Mouse (Mus musculus) left cerebral cortex, postnatal 10 days (tissue): ENCODE results near the gene Ms4a4d. TPM values are rescaled to one million over a fixed set of nuclear protein-coding genes. Genes with fewer than 3 reads are reported as not detected.
"Not testable (repeated sequence)": the region's sequence is repeated elsewhere in the genome, so short reads cannot be mapped to it uniquely, and the experiment has no call there.

ENCODE experiments used
- DNase-seq, 2 experiments: peaks; one replicate each; pipeline ENCODE4 v3.0.0; 2021 to 2022; ENCODE audit warnings: low spot score in 2 of 2, mixed read lengths in 1 of 2; ENCODE audit errors: extremely low spot score in 1 of 2
- intact Hi-C: fragments of 180-260 bp; cut with DNase I; formaldehyde crosslinking; loops from one replicate; pipeline ENCODE4 v1.15.1; 2025
- total RNA-seq, 2 experiments: library from RNA; stranded (reverse); gene quantifications; 2 replicates each; pipeline ENCODE4 v1.2.3; 2021

Gene Ms4a4d
- total RNA-seq = not detected

DNA sequence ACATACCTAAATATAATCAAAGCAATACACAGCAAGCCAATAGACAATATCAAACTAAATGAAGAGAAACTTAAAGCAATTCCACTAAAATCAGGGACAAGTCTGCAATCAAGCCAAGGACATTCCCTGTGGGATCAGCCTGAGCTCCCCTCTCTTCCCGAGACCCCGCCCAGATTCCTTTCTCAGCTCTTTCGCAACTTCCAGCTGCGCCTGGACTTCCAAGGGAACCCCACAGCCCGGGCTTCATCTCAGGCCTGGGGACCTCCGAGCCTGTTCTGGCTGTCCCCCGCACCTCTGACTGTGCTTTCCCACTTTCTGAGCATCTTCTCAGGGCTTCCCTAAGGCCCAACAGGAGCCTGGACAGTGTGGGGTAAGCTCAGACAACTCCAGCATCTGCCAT is at the start of gene Ms4a4d:
Gene Ms4a4d (plus strand): TSS at position 209 of the 400 bp plus-strand sequence.
- DNase-seq = no peak
- intact Hi-C loops = no loop called here

DNA sequence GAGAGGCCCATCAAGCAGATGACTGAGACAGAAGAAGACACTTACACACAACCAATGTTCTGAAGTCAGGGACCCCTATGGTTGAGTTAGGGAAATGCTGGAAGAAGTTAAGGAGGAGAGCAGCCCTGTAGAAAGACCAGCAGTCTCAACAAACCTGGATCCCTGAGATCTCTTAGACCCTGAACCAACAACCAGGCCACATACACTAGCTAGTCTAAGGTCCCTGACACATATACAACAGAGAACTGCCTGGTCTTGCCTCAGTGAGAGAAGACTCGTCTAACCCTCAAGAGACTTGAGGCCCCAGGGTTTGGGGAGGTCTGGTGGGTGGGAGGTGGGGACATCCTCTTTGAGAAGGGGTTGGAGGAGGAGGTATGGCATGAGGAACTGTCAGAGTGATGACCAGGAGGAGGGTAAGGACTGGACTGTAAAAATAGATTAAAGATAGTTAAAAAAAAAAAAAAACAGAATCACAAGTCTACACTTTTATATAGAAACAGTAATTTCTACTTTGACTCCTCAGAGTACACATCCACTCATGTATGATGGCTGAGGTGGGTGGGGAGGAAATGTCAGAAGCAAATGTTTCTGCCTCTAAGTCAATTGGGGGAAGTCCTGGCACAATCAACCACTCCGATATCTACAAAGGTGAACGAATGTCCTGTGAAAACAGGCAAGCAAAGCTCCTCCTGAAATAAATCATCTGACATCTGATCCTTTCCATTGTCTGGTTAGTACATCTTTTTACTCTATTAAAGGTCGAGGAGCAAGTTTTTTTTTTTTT is 45.0 kb upstream of the Ms4a4d start:
- intact Hi-C loops = no loop called here
- DNase-seq = no peak

DNA sequence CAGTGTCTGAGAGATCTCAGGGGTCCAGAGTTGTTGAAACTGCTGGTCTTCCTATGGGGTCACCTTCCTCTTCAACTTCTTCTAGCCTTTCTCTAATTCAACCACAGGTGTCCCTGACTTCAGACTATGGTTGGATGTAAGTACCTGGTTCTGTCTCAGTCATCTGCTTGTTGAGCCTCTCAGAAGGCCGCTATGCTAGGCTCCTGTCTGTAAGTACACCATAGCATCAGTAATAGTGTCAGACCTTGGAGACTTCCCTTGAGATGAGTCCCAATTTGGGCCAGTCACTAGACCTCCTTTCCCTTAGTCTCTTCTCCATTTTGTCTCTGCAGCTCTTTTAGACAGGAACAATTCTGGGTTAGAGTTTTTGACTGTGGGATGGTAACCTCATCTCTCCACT is 43.9 kb upstream of the Ms4a4d start:
- intact Hi-C loops = no loop called here
- DNase-seq = no peak

DNA sequence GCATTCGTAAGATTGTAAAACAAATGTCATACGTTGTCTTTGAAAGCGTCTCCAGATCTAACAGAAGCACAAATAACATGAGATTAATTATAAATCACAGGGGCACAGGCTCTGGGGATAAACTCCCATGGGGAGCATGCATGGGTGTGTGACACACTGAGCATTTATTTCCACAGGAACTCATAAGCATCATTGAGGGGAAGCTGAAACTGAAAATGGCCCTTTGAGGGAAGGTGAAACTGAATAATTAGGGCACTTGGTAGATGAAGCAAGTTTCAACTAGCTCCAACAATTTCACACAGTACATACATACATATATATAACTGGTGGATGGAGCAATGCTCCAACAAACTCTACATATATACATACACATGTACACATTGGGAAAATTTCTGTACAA is 42.1 kb upstream of the Ms4a4d start:
- DNase-seq = no peak
- intact Hi-C loops = no loop called here

DNA sequence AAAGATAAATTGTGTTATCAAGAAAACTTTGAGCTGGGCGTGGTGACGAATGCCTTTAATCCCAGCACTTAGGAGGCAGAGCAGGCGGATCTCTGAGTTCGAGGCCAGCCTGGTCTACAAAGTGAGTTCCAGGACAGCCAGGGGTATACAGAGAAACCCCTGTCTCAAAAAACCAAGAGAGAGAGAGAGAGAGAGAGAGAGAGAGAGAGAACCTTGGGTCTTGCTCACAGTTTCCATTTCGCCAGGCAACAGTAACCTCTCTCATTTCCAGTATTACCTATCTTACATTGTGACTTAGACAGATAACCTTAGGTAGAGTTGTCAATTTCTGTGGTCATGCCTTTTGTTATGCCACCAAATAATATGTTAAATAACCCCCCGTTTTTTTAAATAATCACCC is 40.2 kb upstream of the Ms4a4d start:
- intact Hi-C loops = no loop called here
- no peak for DNase-seq

DNA sequence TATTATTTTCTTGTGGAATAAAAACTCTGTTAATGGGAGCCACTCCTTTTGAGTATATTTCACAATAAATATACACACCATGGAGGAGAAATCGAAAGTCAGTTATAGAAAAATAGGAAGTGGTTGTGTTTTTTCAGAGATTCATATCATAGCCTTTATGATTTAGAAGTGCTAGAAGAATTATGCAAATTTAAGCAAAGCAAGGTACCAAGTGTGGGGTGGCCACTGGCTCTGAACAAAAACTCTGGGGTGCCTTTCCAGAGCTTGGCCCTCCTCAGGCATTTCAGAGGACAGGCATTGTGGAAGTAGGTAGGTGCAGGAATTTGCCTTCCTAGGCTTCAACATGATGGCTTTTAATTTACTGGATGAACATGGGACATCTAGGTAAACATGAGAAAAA is 39.3 kb upstream of the Ms4a4d start:
- intact Hi-C loops, DNase-seq: not testable (repeated sequence)

DNA sequence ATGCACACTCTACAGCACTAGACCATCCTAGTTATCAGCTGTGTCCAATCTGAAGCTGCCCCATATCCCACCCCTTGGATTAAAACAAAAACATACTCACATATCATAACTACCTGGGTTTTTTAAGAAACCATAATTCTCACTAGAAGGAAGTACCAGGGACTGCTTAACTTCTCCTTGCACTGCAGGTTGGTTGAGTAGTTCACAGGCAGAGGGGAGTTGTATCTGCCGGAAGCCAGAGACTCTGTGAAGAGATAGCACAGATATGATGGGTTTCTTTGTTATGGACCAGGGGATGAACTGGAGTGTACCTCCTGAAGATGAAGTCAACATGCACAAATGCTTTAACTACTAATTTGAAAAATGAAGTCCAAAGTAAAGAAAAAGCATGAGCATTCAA is 35.8 kb upstream of the Ms4a4d start:
- intact Hi-C loops = no loop called here
- no peak for DNase-seq

DNA sequence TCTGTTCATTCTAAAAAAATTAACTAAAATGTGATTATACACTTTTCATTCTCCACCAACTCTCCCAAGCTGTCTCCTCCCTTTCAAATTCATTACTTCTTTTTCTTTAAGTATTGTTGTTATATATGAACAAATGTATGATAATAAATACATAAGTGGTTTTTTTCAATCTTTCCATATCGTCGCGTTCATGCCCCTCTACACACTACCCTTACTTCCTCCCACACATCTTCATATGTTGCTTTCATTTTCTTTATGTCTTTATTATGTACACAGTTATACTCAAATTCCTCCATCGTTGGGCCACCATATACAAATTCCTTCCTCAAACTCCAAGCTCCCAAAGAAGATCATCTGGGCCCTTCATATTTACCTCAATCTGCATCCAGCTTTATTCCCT is 35.3 kb upstream of the Ms4a4d start:
- intact Hi-C loops = no loop called here
- no peak for DNase-seq

DNA sequence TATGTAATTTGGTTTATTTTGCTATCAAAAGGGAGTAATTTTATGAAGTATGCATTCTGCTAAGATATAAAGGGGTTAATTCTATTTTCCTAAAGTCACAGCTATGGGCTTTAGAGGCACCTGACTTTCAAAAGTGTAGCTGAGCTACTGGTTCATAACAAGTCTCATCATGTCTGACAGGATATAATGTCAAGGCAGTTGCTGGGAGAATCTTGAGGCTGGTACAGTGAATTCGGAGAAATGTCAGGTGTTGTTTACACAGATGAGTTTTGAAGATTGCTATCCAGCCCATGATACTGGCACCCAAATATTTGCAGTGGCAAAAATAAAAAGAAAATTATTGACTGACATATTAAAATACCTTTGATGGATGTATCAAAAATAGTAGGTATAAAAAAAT is 31.7 kb upstream of the Ms4a4d start:
- intact Hi-C loops = no loop called here
- no peak for DNase-seq

DNA sequence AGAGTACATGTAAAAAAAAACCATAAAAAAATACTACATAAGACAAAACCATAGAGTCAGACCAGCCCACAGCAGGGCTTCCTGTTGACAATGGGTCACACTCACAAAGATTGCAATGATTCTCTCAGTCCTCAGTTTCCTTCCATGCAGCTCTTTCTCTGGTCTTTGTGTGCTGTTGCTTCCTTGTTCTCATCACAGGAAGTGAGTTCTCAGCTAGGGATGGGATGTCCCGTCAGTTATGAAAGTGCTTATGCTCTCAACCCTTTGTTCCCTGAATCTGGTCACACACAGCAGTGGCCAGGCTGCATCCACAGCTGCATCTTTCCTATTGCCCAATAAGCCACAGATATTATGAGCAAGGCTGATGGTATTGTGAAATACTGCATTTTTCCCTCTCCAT is 23.1 kb upstream of the Ms4a4d start:
- no peak for DNase-seq
- intact Hi-C loops = no loop called here

DNA sequence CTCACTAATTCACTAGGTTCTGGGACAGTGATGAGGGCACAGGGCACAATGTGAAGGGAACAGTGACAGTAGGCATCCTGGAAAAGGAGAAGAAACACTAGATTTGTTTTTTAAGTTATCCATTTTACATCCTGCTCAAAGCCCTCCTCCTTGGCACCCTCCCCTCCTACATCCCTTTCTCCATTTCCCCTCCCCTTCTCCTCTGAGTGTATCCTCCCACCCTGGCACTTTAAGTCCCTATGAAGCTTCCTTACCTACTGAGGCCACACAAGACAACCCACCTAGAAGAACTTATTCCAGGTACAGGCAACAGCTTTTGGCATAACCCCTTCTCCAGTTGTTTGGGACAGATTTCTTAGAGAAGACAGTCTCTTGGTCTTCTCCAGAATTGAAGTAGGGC is 20.4 kb upstream of the Ms4a4d start, which contains the start of gene Ms4a6b:
Gene Ms4a6b (plus strand): TSS at position 267 of the 400 bp plus-strand sequence.
- DNase-seq = no peak
- intact Hi-C loops = no loop called here

DNA sequence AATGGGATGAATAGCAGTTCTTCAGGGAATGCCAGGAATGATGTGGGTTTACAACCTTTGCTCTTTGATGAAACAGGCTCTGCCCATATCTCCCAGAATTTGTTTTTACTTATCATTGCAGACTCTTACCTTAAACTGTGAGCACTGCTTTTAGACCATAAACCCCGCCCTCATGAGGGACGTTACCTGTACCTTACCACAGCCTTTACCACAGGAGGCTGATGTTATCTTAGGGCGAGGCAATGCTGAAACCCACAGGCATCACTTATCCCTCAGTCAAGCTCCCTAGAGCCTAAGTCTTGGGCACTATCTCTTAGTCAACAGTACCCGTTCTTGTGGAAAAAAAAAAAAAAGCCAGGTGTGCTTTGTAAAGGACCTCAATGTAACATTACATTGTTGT is 19.8 kb upstream of the Ms4a4d start:
- intact Hi-C loops = no loop called here
- DNase-seq = no peak

DNA sequence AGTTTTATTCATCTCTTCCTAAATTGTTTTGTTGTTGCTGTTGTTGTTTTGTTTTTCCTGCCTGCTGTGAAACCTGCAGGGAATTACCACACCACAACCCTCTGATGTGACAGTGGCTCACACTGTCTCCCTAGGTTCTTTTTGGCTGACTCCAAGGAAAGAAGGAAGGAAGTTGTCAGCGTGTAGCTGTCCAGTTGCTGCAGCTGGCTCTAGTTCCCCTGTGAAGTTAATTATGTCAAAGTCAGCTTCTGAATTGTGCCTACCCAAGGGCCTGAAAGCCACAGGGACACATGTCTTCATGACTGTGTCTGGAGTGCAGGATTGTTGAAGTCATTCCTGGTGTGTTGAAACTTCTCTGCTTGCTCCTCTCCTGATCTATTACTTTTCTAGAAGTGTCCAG is 19.2 kb upstream of the Ms4a4d start:
- intact Hi-C loops, DNase-seq: not testable (repeated sequence)

DNA sequence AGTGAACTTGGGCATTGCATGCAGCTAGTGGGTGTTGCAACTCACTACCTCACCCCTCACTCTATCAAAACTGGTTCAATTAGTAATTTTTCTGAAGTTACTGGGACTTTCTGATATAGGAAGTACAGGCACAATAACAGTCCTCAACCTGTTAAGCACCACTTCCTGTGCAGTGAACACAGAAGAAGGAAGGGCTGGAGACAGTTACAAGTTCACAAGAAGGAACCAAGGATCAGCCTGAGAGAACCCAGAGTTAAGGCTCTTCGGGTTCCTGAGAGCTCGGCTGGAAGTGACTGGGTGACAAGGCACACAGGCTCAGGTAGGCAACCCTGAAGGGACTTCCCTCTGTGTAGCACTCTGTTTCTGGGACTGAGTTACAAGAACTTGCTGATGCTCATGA is 18.2 kb upstream of the Ms4a4d start:
- intact Hi-C loops, DNase-seq: not testable (repeated sequence)

DNA sequence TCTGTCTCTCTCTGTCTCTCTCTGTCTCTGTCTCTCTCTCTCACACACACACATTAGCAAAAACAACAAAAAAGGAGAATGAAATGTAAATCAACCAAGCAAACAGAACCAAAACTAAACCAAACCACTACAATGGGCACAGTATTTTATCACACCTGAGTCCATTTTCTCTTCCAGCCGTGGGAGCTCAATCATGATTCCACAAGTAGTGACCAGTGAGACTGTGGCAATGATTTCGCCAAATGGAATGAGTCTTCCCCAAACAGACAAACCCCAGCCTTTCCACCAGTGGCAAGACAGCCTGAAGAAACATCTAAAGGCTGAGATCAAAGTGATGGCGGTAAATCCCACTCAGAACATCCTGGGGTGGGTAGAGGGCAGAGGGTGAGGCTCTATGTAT is 16.5 kb upstream of the Ms4a4d start:
- DNase-seq = no peak
- intact Hi-C loops = no loop called here

DNA sequence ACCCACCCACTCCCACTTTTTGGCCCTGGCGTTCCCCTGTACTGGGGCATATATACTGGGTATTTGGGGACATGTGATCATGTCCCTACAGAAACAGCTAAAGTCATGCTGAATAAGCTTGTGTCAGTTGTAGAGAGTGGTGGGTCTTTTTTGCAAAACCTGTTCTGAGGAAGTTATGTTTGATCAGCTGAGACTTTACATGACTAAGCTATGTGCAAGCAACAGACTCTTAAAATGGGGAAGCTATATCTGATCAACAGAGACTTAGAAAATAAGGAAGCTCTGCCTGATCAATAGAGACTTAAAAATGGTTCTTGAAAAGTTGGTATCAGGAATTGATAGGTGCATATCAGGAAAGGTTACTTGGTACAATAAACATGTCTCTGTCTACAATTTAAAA is 3.2 kb upstream of the Ms4a4d start:
- no peak for DNase-seq
- intact Hi-C loops = no loop called here

DNA sequence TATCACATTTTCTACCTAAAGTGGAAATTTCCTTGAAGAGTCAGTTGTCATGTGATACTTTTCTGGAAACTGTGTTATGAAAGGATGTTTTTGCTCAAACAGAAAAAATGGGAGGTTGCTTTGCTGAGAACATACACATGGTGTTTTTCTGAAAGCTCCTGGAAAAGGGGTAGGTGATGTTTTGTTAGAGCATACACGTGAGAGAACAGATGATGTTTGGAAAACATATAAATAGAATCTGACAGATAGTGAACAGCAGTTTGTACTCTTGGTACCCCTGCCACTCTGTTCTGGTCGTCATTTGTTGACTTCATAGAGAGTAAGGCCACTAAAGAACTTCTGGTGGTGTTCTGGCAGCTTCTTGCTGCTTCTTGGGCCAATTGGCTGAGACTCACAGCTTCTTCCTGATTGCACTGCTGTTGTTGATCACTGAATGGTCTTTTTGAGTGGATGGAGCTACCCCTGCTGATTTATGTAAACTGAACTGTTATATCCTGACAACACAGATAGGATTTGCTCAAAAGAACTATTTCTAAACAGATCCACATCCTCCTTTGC is 2.6 kb upstream of the Ms4a4d start:
- DNase-seq = no peak

DNA sequence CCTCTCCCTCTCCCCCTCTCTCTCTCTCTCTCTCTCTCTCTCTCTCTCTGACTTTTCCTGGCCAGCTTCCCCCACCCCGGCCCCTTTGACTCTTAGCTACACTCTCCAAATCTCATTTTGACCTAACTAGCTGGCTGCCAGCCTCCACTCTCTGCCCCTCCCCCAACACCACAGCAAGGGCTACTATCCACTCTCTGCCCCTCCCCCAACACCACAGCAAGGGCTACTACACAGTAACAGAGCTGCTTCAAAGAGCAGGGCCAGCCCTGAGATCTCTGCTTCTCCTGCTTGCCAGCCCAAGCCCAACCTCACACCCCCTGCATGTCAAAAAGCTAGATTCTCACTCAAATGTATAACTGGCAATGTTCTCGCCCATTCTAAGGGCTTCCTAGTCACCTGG is 735 bp downstream of the Ms4a4d start:
- peak in 1 of 2 experiments; percentile 19 for DNase-seq
- intact Hi-C loops = no loop called here

More for the DNA sequence above, 2.6 kb upstream of the Ms4a4d start:
- intact Hi-C loops = no loop called here

DNA sequence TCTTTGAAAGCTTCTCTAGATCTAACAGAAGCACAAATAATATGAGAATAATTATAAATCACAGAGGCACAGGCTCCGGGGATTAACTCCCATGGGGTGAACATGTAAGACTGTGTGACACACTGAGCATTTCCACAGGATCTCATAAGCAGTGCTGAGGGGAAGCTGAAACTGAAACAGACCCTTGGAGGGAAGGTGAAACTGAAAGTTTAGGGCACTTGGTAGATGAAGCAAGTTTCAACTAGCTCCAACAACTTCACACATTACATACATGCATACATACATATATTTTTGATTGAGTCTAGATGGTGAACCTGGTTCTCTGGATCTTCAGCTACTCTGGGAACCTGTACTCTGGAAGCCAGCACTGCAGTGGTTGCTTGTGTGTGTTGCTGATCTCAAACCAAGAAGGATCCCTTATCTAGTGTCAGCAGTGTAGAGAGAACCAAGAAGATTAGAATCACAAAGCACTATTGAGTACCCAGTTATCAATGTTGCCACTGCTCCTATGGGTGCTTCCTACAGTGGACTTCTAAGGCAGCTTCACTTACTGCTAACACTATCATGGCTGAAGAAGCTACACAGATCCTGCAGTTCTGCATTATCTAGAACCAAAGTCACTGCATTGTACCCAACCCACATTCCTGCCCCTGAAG is 3.7 kb downstream of the Ms4a4d start:
- DNase-seq, intact Hi-C loops: not testable (repeated sequence)

DNA sequence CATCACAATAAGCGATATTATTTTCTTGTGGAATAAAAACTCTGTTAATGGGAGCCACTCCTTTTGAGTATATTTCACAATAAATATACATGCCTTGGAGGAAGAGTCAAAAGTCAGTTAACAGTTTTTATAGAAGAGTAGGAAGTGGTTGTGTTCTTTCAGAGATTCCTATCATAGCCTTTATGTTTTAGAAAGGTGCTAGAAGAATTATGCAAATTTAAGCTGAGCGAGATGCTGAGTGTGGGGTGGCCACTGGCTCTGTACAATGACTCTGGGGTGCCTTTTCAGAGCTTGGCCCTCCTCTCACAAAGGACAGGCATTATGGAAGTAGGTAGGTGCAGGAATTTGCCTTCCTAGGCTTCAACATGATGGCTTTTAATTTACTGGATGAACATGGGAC is 7.8 kb downstream of the Ms4a4d start:
- intact Hi-C loops, DNase-seq: not testable (repeated sequence)
